Mouse (Mus musculus) layer of hippocampus, adult 9-10 months (tissue): ENCODE measurements around the gene March1.

Experiments used
- DNase-seq: peaks from one replicate; pipeline ENCODE4 v3.0.0; 2022; ENCODE audit warnings: low spot score

Gene March1

DNA sequence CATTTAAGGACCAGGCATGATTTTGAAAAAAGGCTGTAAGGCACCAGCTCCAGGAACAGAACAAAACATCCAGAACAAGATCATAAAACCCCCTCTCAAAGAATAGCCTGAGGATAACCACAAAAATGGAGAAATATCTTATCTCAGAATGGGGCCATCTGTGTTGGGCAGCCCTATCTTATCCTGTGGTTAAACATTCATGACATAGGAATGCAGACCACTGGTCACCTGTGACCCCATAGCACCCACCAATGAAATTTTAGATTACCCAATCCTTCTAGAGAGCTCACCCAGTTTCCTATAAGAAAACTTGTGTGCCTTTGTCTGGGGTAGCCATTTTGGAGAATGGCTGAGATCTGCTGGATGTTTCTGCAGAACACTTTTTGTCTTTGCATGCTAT, 902.9 kb downstream of the March1 start:
- DNase-seq = no peak
